Mouse (Mus musculus) hindbrain, embryonic 16.5 days (tissue): ENCODE results near the gene Adamts14. TPM values are rescaled to one million over a fixed set of nuclear protein-coding genes. Genes with fewer than 3 reads are reported as not detected.

Experiments used
- ATAC-seq: fragments of 200-750 bp; cut with Nextera tagmentation; 2 replicates; pipeline ENCODE4 v1.8.0; 2017; ENCODE audit warnings: moderate TSS enrichment, moderate library complexity
- H3K27ac ChIP-seq: fragments of 300-500 bp; sonication (generic); 2 replicates; pipeline ENCODE4 v1.5.1; 2014; ENCODE audit warnings: low read depth, mild to moderate bottlenecking, control low read depth, low read length, moderate library complexity
- H3K27me3 ChIP-seq: fragments of 300-500 bp; sonication (generic); replicated peaks from 2 replicates; pipeline ENCODE4 v1.6.1; 2014; ENCODE audit warnings: low read length; ENCODE audit not compliant: control insufficient read depth, insufficient read depth
- H3K36me3 ChIP-seq: fragments of 300-500 bp; sonication (generic); 2 replicates; pipeline ENCODE4 v1.6.1; 2014; ENCODE audit warnings: mild to moderate bottlenecking, low read length, moderate library complexity, mixed read lengths; ENCODE audit not compliant: control insufficient read depth, insufficient read depth
- H3K4me1 ChIP-seq: fragments of 300-500 bp; sonication (generic); 2 replicates; pipeline ENCODE4 v1.6.1; 2014; ENCODE audit warnings: low read depth, low read length; ENCODE audit not compliant: control insufficient read depth, insufficient read depth
- H3K4me2 ChIP-seq: fragments of 300-500 bp; sonication (generic); 2 replicates; pipeline ENCODE4 v1.6.1; 2014; ENCODE audit warnings: mild to moderate bottlenecking, low read length, control low read depth, moderate library complexity
- H3K4me3 ChIP-seq: fragments of 300-500 bp; sonication (generic); 2 replicates; pipeline ENCODE4 v1.5.1; 2014; ENCODE audit warnings: mild to moderate bottlenecking, low read length, control low read depth, moderate library complexity
- H3K9ac ChIP-seq: fragments of 300-500 bp; sonication (generic); 2 replicates; pipeline ENCODE4 v1.6.1; 2014; ENCODE audit warnings: low read depth, mild to moderate bottlenecking, control low read depth, low read length, moderate library complexity
- H3K9me3 ChIP-seq: fragments of 300-500 bp; sonication (generic); 2 replicates; pipeline ENCODE4 v1.6.1; 2014; ENCODE audit warnings: mild to moderate bottlenecking, low read length, moderate library complexity; ENCODE audit not compliant: control insufficient read depth
- WGBS: fragments of 180-500 bp; shearing (Covaris S2); extraction: QIAGEN DNeasy Blood & Tissue Kit; methylation state at CpG from one replicate; pipeline ENCODE4 v1.1.7; 2014; 5-methylcytosine and 5-hydroxymethylcytosine counted together
- polyA plus RNA-seq: library from polyadenylated mRNA; unstranded; fragments of >200 nt; fragmentation: Nextera tagmentation; extraction: Ambion mirVana; gene quantifications from 2 replicates; pipeline ENCODE4 v1.2.1, GENCODE M21; 2015

Adamts14 gene
- polyA plus RNA-seq, 1 experiment from 2014 or later, result 0.29 TPM

- ATAC-seq, result no peak
- Histone ChIP-seq H3K27me3 (no peaks in the 10 kb centered on the region), H3K4me2 (no peak overlapping the region), H3K36me3 (no peaks in the 10 kb centered on the region), H3K9me3 (no peaks in the 10 kb centered on the region), H3K4me1 (no peaks in the 10 kb centered on the region), H3K27ac (no peak overlapping the region), H3K4me3 (no peak overlapping the region), H3K9ac (no peak overlapping the region)
- 69% methylated on average over 3 of the region's 3 CpGs for WGBS
Observed at GRCm38 (mm10) chr10:61203930-61204329, 69.3 kb downstream of the Adamts14 start.

GRCm38 (mm10) chr10:61201596-61202318, 71.5 kb downstream of the Adamts14 start:
- no peak overlapping the region for H3K27ac ChIP-seq
- H3K9me3 ChIP-seq, result no peaks in the 10 kb centered on the region
- no peaks in the 10 kb centered on the region for H3K27me3 ChIP-seq
- no peaks in the 10 kb centered on the region for H3K4me1 ChIP-seq
- no peaks in the 10 kb centered on the region for H3K36me3 ChIP-seq
- no peak overlapping the region for H3K4me2 ChIP-seq
- 79% methylated on average over 12 of the region's 12 CpGs for WGBS
- no peak overlapping the region for H3K4me3 ChIP-seq
- no peak overlapping the region for H3K9ac ChIP-seq
- ATAC-seq, result no peak

- ATAC-seq, result no peak
- H3K27ac ChIP-seq, result no peak overlapping the region
- no peaks in the 10 kb centered on the region for H3K36me3 ChIP-seq
- H3K4me2 ChIP-seq, result no peak overlapping the region
- WGBS, result 48% methylated on average over 9 of the region's 9 CpGs
- H3K27me3 ChIP-seq, result no peaks in the 10 kb centered on the region
- H3K4me3 ChIP-seq, result no peak overlapping the region
- H3K9ac ChIP-seq, result no peak overlapping the region
- H3K9me3 ChIP-seq, result no peaks in the 10 kb centered on the region
- H3K4me1 ChIP-seq, result no peaks in the 10 kb centered on the region
Observed at GRCm38 (mm10) chr10:61200998-61201397, 72.2 kb downstream of the Adamts14 start.

- WGBS, result 72% methylated on average over 7 of the region's 7 CpGs
- Histone ChIP-seq H3K27ac (no peak overlapping the region), H3K36me3 (no peaks in the 10 kb centered on the region), H3K9ac (no peak overlapping the region), H3K27me3 (no peaks in the 10 kb centered on the region), H3K9me3 (no peaks in the 10 kb centered on the region), H3K4me2 (no peak overlapping the region), H3K4me3 (no peak overlapping the region), H3K4me1 (no peaks in the 10 kb centered on the region)
- ATAC-seq, result no peak
Observed at GRCm38 (mm10) chr10:61200232-61200820, 72.9 kb downstream of the Adamts14 start.

- no peaks in the 10 kb centered on the region for H3K4me1 ChIP-seq
- 23% methylated on average over 11 of the region's 11 CpGs for WGBS
- peak; percentile 44; the same call in 1 of the 2 replicates for ATAC-seq
- H3K27ac ChIP-seq, result no peak overlapping the region
- H3K4me3 ChIP-seq, result no peak overlapping the region
- no peak overlapping the region for H3K4me2 ChIP-seq
- H3K36me3 ChIP-seq, result no peaks in the 10 kb centered on the region
- no peak overlapping the region for H3K9ac ChIP-seq
- no peaks in the 10 kb centered on the region for H3K9me3 ChIP-seq
- H3K27me3 ChIP-seq, result no peaks in the 10 kb centered on the region
Observed at GRCm38 (mm10) chr10:61199566-61200213, 73.5 kb downstream of the Adamts14 start.

GRCm38 (mm10) chr10:61195718-61196291, 77.4 kb downstream of the Adamts14 start:
- Histone ChIP-seq H3K4me1 (no peaks in the 10 kb centered on the region), H3K4me3 (no peak overlapping the region), H3K27me3 (no peaks in the 10 kb centered on the region), H3K27ac (no peak overlapping the region), H3K4me2 (no peak overlapping the region), H3K9ac (no peak overlapping the region), H3K36me3 (no peaks in the 10 kb centered on the region), H3K9me3 (no peaks in the 10 kb centered on the region)
- no peak for ATAC-seq
- WGBS, result 91% methylated on average over 5 of the region's 5 CpGs

GRCm38 (mm10) chr10:61195216-61195615, 78.0 kb downstream of the Adamts14 start:
- Histone ChIP-seq H3K27me3 (no peaks in the 10 kb centered on the region), H3K4me1 (no peaks in the 10 kb centered on the region), H3K9ac (no peak overlapping the region), H3K4me2 (no peak overlapping the region), H3K9me3 (no peaks in the 10 kb centered on the region), H3K27ac (no peak overlapping the region), H3K36me3 (no peaks in the 10 kb centered on the region), H3K4me3 (no peak overlapping the region)
- WGBS, result 85% methylated on average over 8 of the region's 8 CpGs
- ATAC-seq, result no peak

GRCm38 (mm10) chr10:61194611-61195010, 78.6 kb downstream of the Adamts14 start:
- no peak for ATAC-seq
- 78% methylated on average over 9 of the region's 9 CpGs for WGBS
- no peak overlapping the region for H3K4me3 ChIP-seq

GRCm38 (mm10) chr10:61188010-61188409, 85.2 kb downstream of the Adamts14 start:
- Histone ChIP-seq H3K4me1 (no peaks in the 10 kb centered on the region), H3K4me3 (no peak overlapping the region), H3K36me3 (no peaks in the 10 kb centered on the region), H3K9me3 (no peaks in the 10 kb centered on the region), H3K27me3 (no peaks in the 10 kb centered on the region), H3K27ac (no peak overlapping the region), H3K9ac (no peak overlapping the region), H3K4me2 (no peak overlapping the region)
- WGBS, result 70% methylated on average over 3 of the region's 3 CpGs
- no peak for ATAC-seq

More at GRCm38 (mm10) chr10:61194611-61195010, 78.6 kb downstream of the Adamts14 start:
- no peak overlapping the region for H3K9ac ChIP-seq
- no peak overlapping the region for H3K27ac ChIP-seq
- no peaks in the 10 kb centered on the region for H3K4me1 ChIP-seq
- H3K4me2 ChIP-seq, result no peak overlapping the region
- H3K27me3 ChIP-seq, result no peaks in the 10 kb centered on the region
- H3K36me3 ChIP-seq, result no peaks in the 10 kb centered on the region
- H3K9me3 ChIP-seq, result no peaks in the 10 kb centered on the region
